Mouse (Mus musculus) cortical plate, adult 2 months (tissue): ENCODE results near the gene Slc41a2.

Experiments used
- CTCF ChIP-seq: fragments of 200-500 bp; IDR thresholded peaks from 2 replicates; pipeline ENCODE4 v1.5.1; 2011; ENCODE audit warnings: mild to moderate bottlenecking, control low read depth, low read length; ENCODE audit not compliant: insufficient read depth; ENCODE audit errors: extremely low read depth
- POLR2A ChIP-seq: fragments of 200-500 bp; IDR thresholded peaks from 2 replicates; pipeline ENCODE4 v1.6.1; 2011; ENCODE audit warnings: mild to moderate bottlenecking, low read length, control low read depth; ENCODE audit not compliant: insufficient read depth; ENCODE audit errors: extremely low read depth

DNA sequence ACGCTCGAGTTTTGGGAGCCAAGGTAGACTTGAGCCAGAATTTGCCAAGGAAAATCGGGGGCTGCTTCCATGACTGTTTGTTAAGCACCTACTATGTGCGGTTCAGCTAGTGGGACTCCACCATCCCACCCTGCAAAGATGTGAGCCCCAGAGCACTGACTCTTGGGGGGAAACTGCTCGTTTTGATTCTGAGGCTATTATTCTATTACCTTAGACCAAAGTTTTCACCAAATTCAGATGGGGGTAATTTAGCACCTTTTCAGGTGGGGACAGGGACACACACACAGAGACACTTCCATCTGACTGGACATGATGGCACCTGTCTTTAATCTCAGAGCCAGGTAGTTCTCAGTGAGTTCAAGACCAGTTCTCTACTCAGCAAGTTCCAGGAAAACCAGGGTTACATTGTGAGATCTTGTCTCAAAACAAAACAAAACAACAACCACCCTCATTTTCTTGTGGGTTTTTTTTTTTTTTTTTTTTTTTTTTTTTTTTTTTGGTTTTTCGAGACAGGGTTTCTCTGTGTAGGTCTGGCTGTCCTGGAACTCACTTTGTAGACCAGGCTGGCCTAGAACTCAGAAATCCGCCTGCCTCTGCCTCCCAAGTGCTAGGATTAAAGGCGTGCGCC is 403 bp upstream of the Slc41a2 start:
- TF ChIP-seq POLR2A (no peak), CTCF (no peak)
